24 mouse cellular contexts compared by ENCODE assay signal in genomic region chr11:66573888-66574287, GRCm38 (mm10). TPM values are rescaled to one million over a fixed set of nuclear protein-coding genes. Genes with fewer than 3 reads are reported as not detected.
DNase-seq lines count a peak whose midpoint lies in the region; ATAC-seq and TF ChIP-seq lines count a peak whose summit lies in the region.
"Had no signal": no experiment of that assay in that cellular context is flagged by ENCODE, and none has a peak within 500 bp of the region (broad histone marks: within the 10 kb centered on the region; RNA-seq: fewer than 3 reads in every experiment).

No protein-coding gene starts in this region.

- H3K4me3 ChIP-seq in forebrain, embryonic 11.5 days (ENCODE audit: low read depth, low read length) = no peak overlapping the region
- H3K4me3 ChIP-seq in forebrain, embryonic 12.5 days (replicated peaks) = no peak overlapping the region
- no peak overlapping the region for H3K4me3 ChIP-seq in forebrain, postnatal 0 days (ENCODE audit: low read depth, low read length)
- H3K4me3 ChIP-seq in heart, embryonic 11.5 days (ENCODE audit: low read depth, low read length) = no peak overlapping the region
- H3K4me3 ChIP-seq: embryonic facial prominence, embryonic 12.5 days; hindbrain, embryonic 13.5 days; intestine, embryonic 15.5 days had no signal

- no peak overlapping the region for H3K4me2 ChIP-seq in forebrain, embryonic 11.5 days (ENCODE audit: low read depth, low read length, severe bottlenecking)
- no peak overlapping the region for H3K4me2 ChIP-seq in forebrain, embryonic 12.5 days
- H3K4me2 ChIP-seq in forebrain, postnatal 0 days (ENCODE audit: low read depth) = no peak overlapping the region
- no peak overlapping the region for H3K4me2 ChIP-seq in heart, embryonic 11.5 days
- H3K4me2 ChIP-seq: embryonic facial prominence, embryonic 12.5 days; hindbrain, embryonic 13.5 days; intestine, embryonic 15.5 days had no signal

- no peak for TF ChIP-seq CTCF in brain, embryonic 14.5 days (IDR thresholded peaks at IDR 0.05; ENCODE audit: borderline replicate concordance, extremely low read depth, insufficient read depth, insufficient read length)
- no peak for TF ChIP-seq CTCF in forebrain, postnatal 0 days (IDR thresholded peaks at IDR 0.05; ENCODE audit: low read depth)

- H3K4me1 ChIP-seq in forebrain, embryonic 11.5 days (replicated peaks; ENCODE audit: control insufficient read depth, insufficient read depth, low read length) = 0 out of 2 replicates have a peak, but pooled peaks cover 3% of the 10 kb centered on the region
- H3K4me1 ChIP-seq in forebrain, embryonic 12.5 days = peaks cover 8% of the 10 kb centered on the region; the same call in 1 of the 2 replicates
- H3K4me1 ChIP-seq in forebrain, postnatal 0 days (ENCODE audit: insufficient read depth) = peaks cover 3% of the 10 kb centered on the region; the same call in 1 of the 2 replicates
- H3K4me1 ChIP-seq in heart, embryonic 11.5 days (ENCODE audit: control insufficient read depth, insufficient read depth, low read length) = no peaks in the 10 kb centered on the region
- H3K4me1 ChIP-seq: embryonic facial prominence, embryonic 12.5 days; intestine, embryonic 15.5 days had no signal

- no peak for DNase-seq in forebrain, embryonic 11.5 days (ENCODE audit: low spot score)
- peak; percentile 87 for DNase-seq in brain, embryonic 14.5 days (ENCODE audit: low read depth)
- peak; percentile 4 for DNase-seq in forebrain, postnatal 0 days
- DNase-seq in ovary, postnatal 36 days (ENCODE audit: low spot score) = no peak
- no peak for DNase-seq in right cerebral cortex, adult 18-20 months
- DNase-seq: adrenal gland, adult 8-10 months; adrenal gland, postnatal 36 days; B cell, adult 2 months; cerebellum, adult 11 months; cerebellum, adult 8-10 months; cerebellum, postnatal 14 days; gastrocnemius, postnatal 36 days; heart, adult 11 months; heart, postnatal 10 days; kidney, adult 18-20 months had no signal

- H3K27ac ChIP-seq in forebrain, embryonic 11.5 days (ENCODE audit: low read depth, low read length) = no peak overlapping the region
- no peak overlapping the region for H3K27ac ChIP-seq in forebrain, embryonic 12.5 days
- no peak overlapping the region for H3K27ac ChIP-seq in forebrain, postnatal 0 days (ENCODE audit: low read depth, low read length)
- no peak overlapping the region for H3K27ac ChIP-seq in heart, embryonic 11.5 days (ENCODE audit: low read depth, low read length)
- H3K27ac ChIP-seq: embryonic facial prominence, embryonic 12.5 days; hindbrain, embryonic 13.5 days; intestine, embryonic 15.5 days had no signal

- no peak overlapping the region for H3K9ac ChIP-seq in forebrain, embryonic 11.5 days (ENCODE audit: low read length)
- no peak overlapping the region for H3K9ac ChIP-seq in forebrain, embryonic 12.5 days
- no peak overlapping the region for H3K9ac ChIP-seq in forebrain, postnatal 0 days
- no peak overlapping the region for H3K9ac ChIP-seq in heart, embryonic 11.5 days (ENCODE audit: low read depth, low read length)
- H3K9ac ChIP-seq: embryonic facial prominence, embryonic 12.5 days; hindbrain, embryonic 13.5 days; intestine, embryonic 15.5 days had no signal

- no peaks in the 10 kb centered on the region for H3K9me3 ChIP-seq in forebrain, embryonic 11.5 days (ENCODE audit: control insufficient read depth, low read length)
- H3K9me3 ChIP-seq in forebrain, embryonic 12.5 days = no peaks in the 10 kb centered on the region
- H3K9me3 ChIP-seq in forebrain, postnatal 0 days (ENCODE audit: low read length) = no peaks in the 10 kb centered on the region
- H3K9me3 ChIP-seq in heart, embryonic 11.5 days (replicated peaks; ENCODE audit: control insufficient read depth, low read length) = no peaks in the 10 kb centered on the region
- H3K9me3 ChIP-seq: embryonic facial prominence, embryonic 12.5 days; hindbrain, embryonic 13.5 days; intestine, embryonic 15.5 days had no signal

- no peaks in the 10 kb centered on the region for H3K36me3 ChIP-seq in forebrain, embryonic 11.5 days (ENCODE audit: control insufficient read depth, insufficient read depth, low read length)
- no peaks in the 10 kb centered on the region for H3K36me3 ChIP-seq in forebrain, embryonic 12.5 days (replicated peaks)
- H3K36me3 ChIP-seq in forebrain, postnatal 0 days (ENCODE audit: insufficient read depth) = no peaks in the 10 kb centered on the region
- no peaks in the 10 kb centered on the region for H3K36me3 ChIP-seq in heart, embryonic 11.5 days (ENCODE audit: control insufficient read depth, insufficient read depth, low read length)
- H3K36me3 ChIP-seq: embryonic facial prominence, embryonic 12.5 days; G1E; hindbrain, embryonic 13.5 days; intestine, embryonic 15.5 days had no signal

- no peaks in the 10 kb centered on the region for H3K27me3 ChIP-seq in forebrain, embryonic 11.5 days (ENCODE audit: control insufficient read depth, insufficient read depth, low read length)
- no peaks in the 10 kb centered on the region for H3K27me3 ChIP-seq in forebrain, embryonic 12.5 days
- H3K27me3 ChIP-seq in forebrain, postnatal 0 days (ENCODE audit: insufficient read depth, low read length) = no peaks in the 10 kb centered on the region
- H3K27me3 ChIP-seq in heart, embryonic 11.5 days (ENCODE audit: control insufficient read depth, insufficient read depth, low read length) = peaks cover 6% of the 10 kb centered on the region
- H3K27me3 ChIP-seq: intestine, embryonic 15.5 days had no signal

- 0 out of 2 replicates have a peak, but pooled peaks have one; percentile 33 for ATAC-seq in forebrain, embryonic 11.5 days (replicated peaks; ENCODE audit: low FRiP score)
- ATAC-seq in forebrain, embryonic 12.5 days (ENCODE audit: low FRiP score) = no peak
- ATAC-seq in forebrain, postnatal 0 days = no peak; the same call in 1 of the 2 replicates
- ATAC-seq in heart, embryonic 11.5 days (replicated peaks; ENCODE audit: insufficient number of reproducible peaks, low FRiP score, low TSS enrichment) = no peak
- ATAC-seq: CD4-positive, CD25-positive, alpha-beta regulatory T cell, adult 4 months; intestine, embryonic 15.5 days had no signal

- 12% methylated on average over 2 of the region's 2 CpGs for WGBS in forebrain, embryonic 11.5 days
- 11% methylated on average over 2 of the region's 2 CpGs for WGBS in forebrain, embryonic 12.5 days
- 6% methylated on average over 2 of the region's 2 CpGs for WGBS in forebrain, postnatal 0 days
- WGBS in heart, embryonic 11.5 days (ENCODE audit: insufficient replicate concordance) = 29% methylated on average over 2 of the region's 2 CpGs

- no peak for TF ChIP-seq POLR2A in brain, embryonic 14.5 days (IDR thresholded peaks at IDR 0.05; ENCODE audit: borderline replicate concordance, extremely low read depth, insufficient read depth, insufficient read length, poor library complexity, severe bottlenecking)

RNA-seq across cellular contexts. Expression of gene Shisa6, which starts 48.1 kb away (rescaled TPM):
- 0.40 and 0.56 TPM in 2 replicates for polyA plus RNA-seq in forebrain, embryonic 11.5 days (2014; fragmentation: Nextera tagmentation; extraction: Ambion mirVana)
- polyA plus RNA-seq in forebrain, embryonic 12.5 days (2016; fragmentation: Nextera tagmentation; extraction: Ambion mirVana) = 0.66 and 0.92 TPM in 2 replicates
- 5.1 and 10.7 TPM in 2 replicates for polyA plus RNA-seq in brain, embryonic 14.5 days (2012; rRNA removed)
- 7.0 and 10.0 TPM in 2 replicates for total RNA-seq in forebrain, postnatal 0 days (2014; rRNA removed)
- 2.4 and 4.0 TPM in 2 replicates for polyA plus RNA-seq in forebrain, postnatal 0 days (2015; fragmentation: Nextera tagmentation; extraction: Ambion mirVana)
- polyA plus RNA-seq in heart, embryonic 11.5 days (2014; fragmentation: Nextera tagmentation; extraction: Ambion mirVana) = 0.40 and 0.66 TPM in 2 replicates
- total RNA-seq: common myeloid progenitor, adult 5-6 weeks; hematopoietic stem cell, adult 5-6 weeks had no signal
- polyA plus RNA-seq: CD4-positive, CD25-positive, alpha-beta regulatory T cell, adult 4 months; G1E had no signal

Comparison
In these comparisons a context has a peak if more than half of its experiments do, and no peak if none do; other contexts are left out.
1. DNase-seq: peak in brain, embryonic 14.5 days (single experiment) and forebrain, postnatal 0 days (single experiment); none in forebrain, embryonic 11.5 days (single experiment), ovary, postnatal 36 days (single experiment) and right cerebral cortex, adult 18-20 months (single experiment).